Mouse (Mus musculus) right cerebral cortex, adult 2 months (tissue): Measurements from ENCODE around the gene Arid3a.

Source experiments
- DNase-seq, 2 experiments: peaks; one replicate each; pipeline ENCODE4 v3.0.0; 2021 to 2022; ENCODE audit warnings: low spot score in 2 of 2

The Arid3a gene

GRCm38 (mm10) chr10:79995636-79996035 is 68.8 kb downstream of the Arid3a start:
- no peak for DNase-seq

DNA sequence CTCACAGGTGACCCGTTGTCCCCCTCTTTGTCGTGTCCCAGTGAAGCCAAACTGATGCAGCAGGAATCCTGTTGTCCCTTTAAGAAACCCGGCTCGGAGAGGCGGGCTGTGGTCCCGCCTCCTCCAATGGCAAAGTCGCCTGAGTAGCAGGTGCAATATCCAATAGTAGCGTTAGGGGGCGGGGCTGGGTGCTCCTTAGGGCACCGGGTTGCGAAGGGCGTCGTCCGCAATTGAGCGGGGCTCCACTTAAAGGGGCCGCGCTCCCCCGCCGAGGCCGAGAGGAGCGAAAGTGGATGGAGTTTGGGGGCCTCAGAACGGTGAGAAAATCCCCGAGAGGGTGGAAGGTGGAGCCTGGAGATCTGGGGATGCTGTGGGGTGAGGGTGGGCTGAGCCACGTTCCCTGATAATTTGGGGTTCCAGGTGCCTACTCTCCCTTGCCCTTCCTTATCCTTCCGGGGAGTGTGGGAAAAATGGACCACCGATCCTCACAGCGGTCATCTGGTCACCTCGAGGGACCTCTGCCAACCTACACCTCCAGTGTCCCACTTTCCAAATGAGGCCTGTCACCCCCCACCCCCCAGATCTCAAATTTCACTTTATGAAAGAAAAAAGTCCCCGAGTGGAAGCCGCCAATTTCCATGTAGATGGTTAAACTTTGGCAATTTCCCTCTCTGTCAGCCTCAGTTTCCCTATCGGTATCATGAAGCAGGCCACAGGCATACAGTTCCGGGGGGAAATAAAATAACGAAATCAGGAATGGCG is 69.6 kb downstream of the Arid3a start, which contains the start of gene Abca7:
Gene Abca7, plus strand, starts transcription at position 223 of the 762 bp plus-strand sequence.
- peak; percentile 95 to 97 for DNase-seq

GRCm38 (mm10) chr10:79997034-79997760 is 70.4 kb downstream of the Arid3a start:
- peak; percentile 73 to 79 for DNase-seq

GRCm38 (mm10) chr10:79997819-79998218 is 71.0 kb downstream of the Arid3a start:
- DNase-seq, result no peak

GRCm38 (mm10) chr10:80001945-80002344 is 75.1 kb downstream of the Arid3a start:
- DNase-seq, result no peak

DNA sequence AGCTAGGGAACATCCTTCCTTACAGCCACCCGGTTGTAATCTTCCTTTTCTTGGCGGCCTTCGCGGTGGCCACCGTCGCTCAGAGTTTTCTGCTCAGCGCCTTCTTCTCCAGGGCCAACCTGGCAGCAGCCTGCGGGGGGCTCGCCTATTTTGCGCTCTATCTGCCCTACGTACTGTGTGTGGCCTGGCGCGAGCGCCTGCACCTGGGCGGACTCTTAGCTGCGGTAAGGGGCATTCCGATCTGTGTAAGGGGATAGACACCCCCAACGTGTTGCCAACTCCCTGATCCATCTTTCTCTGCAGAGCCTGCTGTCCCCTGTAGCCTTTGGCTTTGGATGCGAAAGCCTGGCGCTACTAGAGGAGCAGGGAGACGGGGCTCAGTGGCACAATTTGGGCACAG is 76.0 kb downstream of the Arid3a start:
- DNase-seq, result no peak

- DNase-seq, result no peak
Measured at GRCm38 (mm10) chr10:80003374-80004232, 76.8 kb downstream of the Arid3a start.

- no peak for DNase-seq
Measured at GRCm38 (mm10) chr10:80004233-80004705, 77.4 kb downstream of the Arid3a start.
